Mouse (Mus musculus): ENCODE data around the gene Rufy1. TPM values are rescaled to one million over a fixed set of nuclear protein-coding genes. Genes with fewer than 3 reads are reported as not detected.

Gene Rufy1
- polyA plus RNA-seq, 1 experiment = 9.6 TPM

DNA sequence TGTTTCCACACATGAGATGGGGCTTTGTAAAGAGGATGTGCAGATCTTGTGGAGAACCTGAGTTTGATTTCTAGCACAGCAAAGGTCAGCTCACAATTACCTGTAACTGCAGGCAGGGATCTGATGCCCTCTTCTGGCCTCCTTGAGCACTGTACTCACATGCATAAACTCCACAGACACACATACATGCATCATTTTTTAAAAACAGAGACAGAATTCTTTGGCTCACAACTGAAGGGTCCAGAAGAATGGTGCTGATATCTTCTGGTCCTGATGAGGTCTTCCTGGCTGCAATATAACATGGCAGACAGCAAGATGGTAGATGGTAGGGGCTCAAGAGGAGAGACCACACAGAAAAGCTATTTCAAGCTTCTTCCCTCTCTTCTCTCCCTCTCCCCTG, 76.8 kb downstream of the Rufy1 start, which contains the start of gene Cby3:
Cby3 (plus strand) TSS at position 301 of the 400 bp plus-strand sequence.
- Histone ChIP-seq H3K36me3 (ENCODE audit: control insufficient read depth, insufficient read depth, low read length) (no peaks in the 10 kb centered on the region), H3K4me1 (ENCODE audit: control insufficient read depth, insufficient read depth, insufficient read length) (peaks cover 2% of the 10 kb centered on the region; the same call in 1 of the 2 replicates), H3K27ac (ENCODE audit: insufficient read depth, low read length) (no peak within 1 kb of the TSS), H3K4me3 (ENCODE audit: extremely low read depth, insufficient read depth, insufficient read length) (no peak within 1 kb of the TSS), H3K27me3 (ENCODE audit: control insufficient read depth, insufficient read depth, low read length) (peaks cover 3% of the 10 kb centered on the region)
- no peak for DNase-seq (ENCODE audit: low read depth in 1 of 2, low spot score in 2 of 2)
- TF ChIP-seq CTCF (IDR thresholded peaks at IDR 0.05; ENCODE audit: extremely low read depth, insufficient read depth, insufficient read length, insufficient replicate concordance) (no peak), POLR2A (IDR thresholded peaks at IDR 0.05; ENCODE audit: low read depth, low read length) (no peak)

DNA sequence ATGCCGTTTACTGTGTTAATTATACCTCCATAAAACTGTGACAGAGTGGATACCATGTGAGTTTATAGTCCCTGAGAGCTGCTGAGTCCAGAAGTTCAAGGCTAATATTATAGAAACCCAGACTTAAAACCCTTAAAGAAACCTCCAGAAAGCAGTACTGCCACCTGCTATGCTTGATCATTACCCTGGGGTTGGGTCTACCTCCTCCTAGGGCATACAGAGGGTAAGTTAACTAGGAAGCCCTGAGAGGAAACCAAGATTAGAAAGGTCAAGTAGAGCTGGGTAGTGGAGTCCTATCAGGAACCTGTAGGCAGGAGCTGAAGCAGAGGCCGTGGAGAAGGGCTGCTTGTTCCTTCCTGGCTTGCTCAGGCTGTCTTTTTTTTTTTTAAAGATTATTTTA, 78.7 kb downstream of the Rufy1 start:
- no peak overlapping the region for H3K4me3 ChIP-seq (ENCODE audit: extremely low read depth, insufficient read depth, insufficient read length)
- H3K36me3 ChIP-seq (ENCODE audit: control insufficient read depth, insufficient read depth, low read length) = no peaks in the 10 kb centered on the region
- 81% methylated on average over 2 of the region's 2 CpGs for WGBS
- no peak for TF ChIP-seq POLR2A (IDR thresholded peaks at IDR 0.05; ENCODE audit: low read depth, low read length)
- TF ChIP-seq CTCF (IDR thresholded peaks at IDR 0.05; ENCODE audit: extremely low read depth, insufficient read depth, insufficient read length, insufficient replicate concordance) = no peak
- no peaks in the 10 kb centered on the region for H3K4me1 ChIP-seq (ENCODE audit: control insufficient read depth, insufficient read depth, insufficient read length)
- no peak overlapping the region for H3K27ac ChIP-seq (ENCODE audit: insufficient read depth, low read length)
- DNase-seq (ENCODE audit: low read depth in 1 of 2, low spot score in 2 of 2) = no peak
- no peaks in the 10 kb centered on the region for H3K27me3 ChIP-seq (ENCODE audit: control insufficient read depth, insufficient read depth, low read length)

DNA sequence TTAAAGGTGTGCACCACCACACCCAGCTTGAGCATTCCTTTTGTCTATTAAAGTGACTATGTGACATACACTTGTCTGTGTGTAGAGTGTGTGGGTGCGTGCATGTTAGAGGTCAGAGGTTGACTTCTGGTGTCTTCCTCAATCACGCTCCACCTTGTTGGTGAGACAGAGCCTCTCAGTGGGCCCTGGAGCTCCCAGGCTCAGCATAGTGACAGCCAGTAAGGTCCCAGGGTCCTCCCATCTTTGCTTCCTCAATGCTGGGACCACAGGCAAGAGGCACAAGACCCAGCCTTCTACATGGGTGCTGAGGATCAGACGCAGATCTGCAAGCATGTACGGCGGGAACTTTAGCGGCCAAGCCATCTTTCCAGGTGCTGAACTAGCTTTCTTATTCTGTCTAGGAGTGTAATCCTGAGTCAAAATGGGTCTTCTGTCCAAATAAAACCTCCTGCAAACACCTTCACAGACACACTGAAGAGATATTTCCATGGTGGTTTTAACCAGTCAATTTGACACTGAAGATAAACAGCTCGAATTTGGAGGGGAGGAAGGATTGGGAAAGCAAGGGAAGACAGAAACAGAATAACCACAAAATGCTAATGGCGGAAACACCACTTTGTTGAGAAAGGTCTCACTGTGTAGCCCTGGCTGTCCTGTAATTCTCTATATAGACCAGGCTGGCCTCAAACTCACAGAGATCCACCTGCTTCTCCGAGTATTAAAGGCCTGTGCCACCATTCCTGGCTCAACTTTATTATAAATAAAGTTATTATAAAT, 84.5 kb downstream of the Rufy1 start:
- Histone ChIP-seq H3K36me3 (ENCODE audit: control insufficient read depth, insufficient read depth, low read length) (no peaks in the 10 kb centered on the region), H3K27ac (ENCODE audit: insufficient read depth, low read length) (no peak overlapping the region), H3K27me3 (ENCODE audit: control insufficient read depth, insufficient read depth, low read length) (no peaks in the 10 kb centered on the region), H3K4me3 (ENCODE audit: extremely low read depth, insufficient read depth, insufficient read length) (no peak overlapping the region; the same call in 1 of the 2 replicates), H3K4me1 (ENCODE audit: control insufficient read depth, insufficient read depth, insufficient read length) (no peaks in the 10 kb centered on the region; the same call in 1 of the 2 replicates)
- no peak for TF ChIP-seq POLR2A (IDR thresholded peaks at IDR 0.05; ENCODE audit: low read depth, low read length)
- WGBS = 90% methylated on average over 9 of the region's 9 CpGs
- no peak for DNase-seq (ENCODE audit: low read depth in 1 of 2, low spot score in 2 of 2)

DNA sequence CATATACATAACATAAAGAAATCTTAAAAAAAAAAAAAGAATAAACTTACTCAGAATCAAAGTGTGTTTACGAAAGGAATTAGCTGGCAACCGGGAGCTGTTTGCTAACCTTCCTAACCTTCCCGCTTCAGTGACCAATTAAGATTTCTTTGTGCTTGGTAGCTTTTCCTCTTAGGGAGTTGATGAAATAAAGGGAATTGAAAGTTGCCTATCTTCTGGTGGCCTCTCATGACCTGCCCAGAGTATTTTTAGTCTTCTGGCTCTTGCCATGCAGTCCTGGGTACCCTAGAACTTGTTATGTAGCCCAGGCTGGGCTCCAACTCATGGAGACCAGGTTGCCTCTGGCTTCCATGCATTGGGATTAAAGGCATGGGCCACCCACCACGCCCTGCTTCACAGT, 85.4 kb downstream of the Rufy1 start:
- Histone ChIP-seq H3K4me3 (ENCODE audit: extremely low read depth, insufficient read depth, insufficient read length) (no peak overlapping the region), H3K27ac (ENCODE audit: insufficient read depth, low read length) (no peak overlapping the region), H3K4me1 (ENCODE audit: control insufficient read depth, insufficient read depth, insufficient read length) (no peaks in the 10 kb centered on the region; the same call in 1 of the 2 replicates), H3K27me3 (ENCODE audit: control insufficient read depth, insufficient read depth, low read length) (no peaks in the 10 kb centered on the region), H3K36me3 (ENCODE audit: control insufficient read depth, insufficient read depth, low read length) (no peaks in the 10 kb centered on the region)
- WGBS = 81% methylated on average over 4 of the region's 4 CpGs
- no peak for DNase-seq (ENCODE audit: low read depth in 1 of 2, low spot score in 2 of 2)
- TF ChIP-seq POLR2A (IDR thresholded peaks at IDR 0.05; ENCODE audit: low read depth, low read length) (no peak), CTCF (IDR thresholded peaks at IDR 0.05; ENCODE audit: extremely low read depth, insufficient read depth, insufficient read length, insufficient replicate concordance) (no peak)

Other genes with a start within 250 kb of the Rufy1 start
- gene Sqstm1, start 220.3 kb downstream of the Rufy1 start, polyA plus RNA-seq (2012; rRNA removed) = 113 and 117 TPM in 2 replicates
- gene Mgat4b, start 220.2 kb downstream of the Rufy1 start, polyA plus RNA-seq (2012; rRNA removed) = 32.6 and 41.5 TPM in 2 replicates
- 44.9 and 53.9 TPM in 2 replicates for gene Ltc4s, start 192.5 kb downstream of the Rufy1 start, polyA plus RNA-seq (2012; rRNA removed)
- 15.0 and 19.3 TPM in 2 replicates for gene Maml1, start 138.8 kb downstream of the Rufy1 start, polyA plus RNA-seq (2012; rRNA removed)
- gene Canx, start 105.5 kb downstream of the Rufy1 start, polyA plus RNA-seq (2012; rRNA removed) = 23.2 and 23.5 TPM in 2 replicates
- not detected in 2 replicates for gene Cby3, start 76.7 kb downstream of the Rufy1 start, polyA plus RNA-seq (2012; rRNA removed)
- gene Hnrnph1, start 54.1 kb downstream of the Rufy1 start, polyA plus RNA-seq (2012; rRNA removed) = 33.6 and 43.8 TPM in 2 replicates
- 3.1 and 4.1 TPM in 2 replicates for gene Adamts2, start 171.0 kb upstream of the Rufy1 start, polyA plus RNA-seq (2012; rRNA removed)